Mouse (Mus musculus) stomach, postnatal 0 days (tissue): ENCODE data around the gene Cbr1.

Experiments used
- CTCF ChIP-seq: IDR thresholded peaks from 2 replicates; pipeline ENCODE4 v1.5.1; 2016; ENCODE audit warnings: antibody characterized with exemption, low read depth, mild to moderate bottlenecking, moderate library complexity
- EP300 ChIP-seq: optimal IDR thresholded peaks from 2 replicates; pipeline ENCODE3; 2016; ENCODE audit warnings: antibody characterized with exemption

DNA sequence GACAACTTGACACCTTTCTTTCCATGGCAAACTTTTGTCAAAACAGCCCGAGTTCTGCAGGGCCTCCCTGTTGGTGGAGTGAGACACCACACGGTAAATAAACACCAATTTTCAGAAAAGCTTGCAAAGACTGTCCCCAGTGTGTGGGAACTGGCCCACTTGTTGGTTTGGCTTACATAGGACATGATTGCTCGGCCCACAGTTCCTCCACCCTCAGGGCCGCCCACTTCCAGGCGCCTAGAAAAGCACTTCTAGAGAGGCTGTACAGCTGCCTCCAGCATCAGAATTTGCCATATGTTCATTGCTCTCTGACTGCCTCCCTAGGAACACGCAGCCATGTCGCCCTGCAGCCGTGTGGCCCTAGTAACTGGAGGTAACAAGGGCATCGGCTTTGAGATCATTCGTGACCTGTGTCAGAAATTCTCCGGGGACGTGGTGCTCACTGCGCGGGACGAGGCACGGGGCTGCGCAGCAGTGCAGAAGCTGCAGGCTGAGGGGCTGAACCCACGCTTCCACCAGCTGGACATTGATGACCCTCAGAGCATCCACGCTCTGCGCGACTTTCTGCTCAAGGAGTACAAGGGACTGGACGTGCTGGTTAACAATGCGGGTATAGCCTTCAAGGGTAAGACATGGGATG is 22.2 kb downstream of the Cbr1 start, which contains the start of gene Gm5678:
- TF ChIP-seq CTCF = no peak
- no peak for TF ChIP-seq EP300
